Mouse (Mus musculus) layer of hippocampus, postnatal 10 days (tissue): ENCODE data around the gene Ecm2. TPM values are rescaled to one million over a fixed set of nuclear protein-coding genes. Genes with fewer than 3 reads are reported as not detected.

Experiments used
- DNase-seq, 2 experiments: peaks; one replicate each; pipeline ENCODE4 v3.0.0; 2021; ENCODE audit warnings: low spot score in 2 of 2
- total RNA-seq, 2 experiments: library from RNA; stranded (reverse); gene quantifications; 2 replicates each; pipeline ENCODE4 v1.2.3; 2021

Ecm2 gene
- total RNA-seq, 2 experiments from 2014 or later: 3.0 to 3.4 TPM

- no peak for DNase-seq
Observed at GRCm38 (mm10) chr13:49507176-49507575, 2.6 kb downstream of the Ecm2 start.

DNA sequence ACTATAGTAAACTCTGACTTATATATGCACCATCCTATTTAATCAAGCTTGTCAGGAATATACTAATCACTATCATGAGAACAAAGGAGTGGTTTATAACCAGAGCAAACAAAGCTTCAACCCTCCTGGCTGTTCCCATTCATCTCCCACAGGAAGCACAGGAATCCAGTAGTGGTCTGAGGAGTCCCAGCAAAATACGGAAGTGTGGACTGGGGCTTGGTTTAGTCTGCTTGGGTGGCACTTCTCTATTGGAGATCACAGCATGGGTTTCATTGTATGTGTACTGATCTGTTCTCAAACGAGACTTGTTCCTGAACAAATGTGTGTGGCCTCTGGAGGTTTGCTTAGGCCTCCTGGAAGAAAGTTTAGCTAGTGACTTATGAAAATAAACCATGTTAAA is 14.2 kb downstream of the Ecm2 start:
- DNase-seq: no peak

- DNase-seq: no peak
Observed at GRCm38 (mm10) chr13:49526235-49526634, 21.6 kb downstream of the Ecm2 start.

DNA sequence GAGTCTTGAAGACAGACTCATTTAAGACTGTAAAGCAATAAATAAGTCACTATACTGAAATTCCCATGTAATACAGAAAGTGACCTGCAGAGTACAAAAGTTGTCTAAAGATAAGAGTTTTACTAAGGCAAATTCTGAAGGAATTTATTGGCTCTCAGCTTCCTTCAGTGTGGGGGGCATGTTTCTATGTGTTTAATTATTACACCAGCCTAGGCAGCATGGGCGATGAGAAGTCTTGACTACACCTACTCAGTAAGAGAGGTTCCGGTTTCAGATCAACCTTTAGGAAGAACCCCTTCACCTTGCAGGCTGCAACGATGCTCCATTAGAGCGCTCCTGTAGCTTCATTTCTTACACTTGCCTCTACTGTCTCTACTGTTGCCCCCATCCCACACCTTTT is 26.0 kb downstream of the Ecm2 start:
- no peak for DNase-seq

- DNase-seq: no peak
Observed at GRCm38 (mm10) chr13:49536946-49537345, 32.3 kb downstream of the Ecm2 start.

GRCm38 (mm10) chr13:49538693-49539092 is 34.1 kb downstream of the Ecm2 start:
- no peak for DNase-seq

GRCm38 (mm10) chr13:49544279-49544678 is 39.7 kb downstream of the Ecm2 start, which contains the start of gene Aspn:
TSS of gene Aspn (plus strand) at chr13:49544443.
- DNase-seq: no peak

DNA sequence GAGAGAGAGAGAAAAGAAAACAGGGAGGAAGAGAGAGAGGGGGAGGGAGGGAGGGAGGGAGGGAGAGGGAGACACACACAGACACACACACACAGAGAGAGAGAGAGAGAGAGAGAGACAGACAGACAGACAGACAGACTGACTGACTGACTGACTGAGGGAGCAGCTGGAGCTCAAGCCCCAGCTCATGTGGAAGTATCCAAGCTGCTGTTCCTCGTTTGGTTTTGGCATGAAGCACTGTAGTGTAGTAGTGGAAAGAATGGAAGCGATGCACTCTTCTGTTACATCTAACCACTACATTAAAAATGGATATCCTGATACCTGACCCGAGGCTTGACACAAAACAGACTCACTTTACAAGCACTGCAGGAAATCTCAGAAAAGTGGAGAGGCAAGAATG is 41.0 kb downstream of the Ecm2 start:
- no peak for DNase-seq

DNA sequence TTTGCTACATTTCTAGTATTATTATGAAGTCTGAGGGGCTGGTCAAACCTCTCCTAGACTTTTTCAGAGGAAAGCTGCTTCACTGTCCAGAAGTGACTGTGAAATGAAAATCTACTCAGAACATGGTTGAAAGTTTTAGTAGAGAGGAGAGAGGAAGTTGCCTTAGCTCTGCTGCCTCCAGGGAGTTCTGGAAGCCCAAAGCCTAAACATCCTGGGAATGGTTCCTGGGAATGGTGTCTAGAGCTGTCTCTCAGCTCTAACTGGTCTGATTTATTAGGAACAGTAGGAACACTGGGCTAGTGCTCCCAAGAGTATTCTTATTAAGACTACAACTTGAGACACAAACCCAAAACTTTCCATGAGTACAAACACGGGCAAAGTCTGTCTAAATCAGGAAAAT is 41.9 kb downstream of the Ecm2 start:
- no peak for DNase-seq

DNA sequence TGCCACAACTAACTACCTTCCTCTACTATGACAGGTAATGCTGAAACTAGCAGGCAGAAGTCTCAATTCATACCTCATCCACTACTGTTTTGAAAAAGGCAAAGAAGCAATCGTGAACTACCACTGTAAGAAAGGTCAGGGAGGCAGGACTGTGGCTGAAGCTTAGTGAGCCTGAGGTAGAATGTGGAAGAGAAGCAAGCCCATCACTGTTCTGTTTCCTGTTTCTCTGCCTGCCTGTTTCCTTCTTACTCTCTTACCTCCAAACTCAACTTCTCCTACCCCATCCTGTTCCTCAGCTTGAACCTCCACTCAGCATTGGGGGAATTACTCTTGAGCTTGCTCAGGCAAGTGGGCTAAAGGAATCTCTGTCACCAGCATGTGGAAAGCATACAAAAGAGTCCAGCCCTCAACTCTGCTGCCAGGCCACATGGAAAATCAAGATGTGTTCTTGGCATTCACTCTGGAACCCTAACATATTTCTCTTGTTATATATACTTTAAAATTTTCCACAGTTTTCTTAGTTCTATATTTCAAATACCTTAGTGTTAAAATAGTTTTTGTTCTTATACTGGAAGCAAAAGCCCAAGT is 43.0 kb downstream of the Ecm2 start:
- DNase-seq: no peak

DNA sequence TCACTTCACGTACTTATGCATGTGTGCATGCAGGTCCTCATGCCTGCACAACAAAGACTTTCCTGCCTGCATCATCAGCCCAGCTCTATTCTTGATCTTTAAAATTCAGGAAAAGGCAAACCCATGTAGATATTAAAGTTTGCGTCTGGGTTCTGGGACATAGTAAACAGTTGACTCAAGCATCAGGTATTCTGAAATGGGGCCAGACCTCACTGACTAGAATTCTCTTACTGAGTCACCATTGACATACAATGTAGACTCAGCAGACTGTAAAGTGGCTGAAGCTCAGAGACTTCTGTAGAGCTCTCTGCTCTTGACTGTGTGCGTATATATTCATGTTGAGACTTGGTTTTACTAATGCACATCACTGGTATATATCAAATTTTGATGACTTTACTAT is 45.0 kb downstream of the Ecm2 start:
- DNase-seq: no peak

DNA sequence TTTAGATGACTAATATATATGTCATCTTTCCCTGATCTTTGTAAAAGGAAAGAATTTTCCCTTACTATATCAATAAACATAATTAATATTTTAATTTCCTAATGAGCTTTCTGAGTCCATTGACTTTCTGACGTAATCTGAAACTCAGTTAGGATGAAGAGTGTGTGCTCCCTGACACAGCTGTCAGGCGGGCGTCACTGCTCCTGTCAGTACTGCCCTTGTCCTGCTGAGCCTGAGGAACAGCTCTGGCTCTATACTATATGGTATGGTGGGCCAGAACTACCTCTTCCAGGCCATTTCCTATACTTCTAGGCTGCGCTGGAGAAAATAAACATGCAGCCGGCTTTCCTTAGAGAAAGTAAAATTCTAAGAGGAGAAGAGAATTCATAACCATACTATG is 49.9 kb downstream of the Ecm2 start:
- DNase-seq: no peak

DNA sequence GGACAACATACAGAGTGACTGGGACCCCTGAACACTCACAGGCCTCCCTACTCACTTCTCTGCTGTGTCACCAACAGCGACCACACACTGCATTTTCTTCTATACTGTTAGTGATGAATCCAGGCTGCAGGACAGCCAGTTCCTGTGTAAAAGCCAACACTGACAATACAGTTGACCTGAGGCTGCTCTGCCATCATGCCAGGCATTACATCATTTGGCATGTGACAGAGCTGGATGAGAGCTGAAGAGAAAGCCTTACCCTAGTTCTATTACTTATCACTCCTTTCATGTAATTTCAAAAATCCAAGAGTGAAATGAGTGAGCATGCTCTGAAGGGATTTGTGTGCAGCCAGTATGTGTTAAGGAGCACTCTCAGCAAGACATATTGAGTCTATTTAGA is 51.6 kb downstream of the Ecm2 start:
- DNase-seq: no peak

DNA sequence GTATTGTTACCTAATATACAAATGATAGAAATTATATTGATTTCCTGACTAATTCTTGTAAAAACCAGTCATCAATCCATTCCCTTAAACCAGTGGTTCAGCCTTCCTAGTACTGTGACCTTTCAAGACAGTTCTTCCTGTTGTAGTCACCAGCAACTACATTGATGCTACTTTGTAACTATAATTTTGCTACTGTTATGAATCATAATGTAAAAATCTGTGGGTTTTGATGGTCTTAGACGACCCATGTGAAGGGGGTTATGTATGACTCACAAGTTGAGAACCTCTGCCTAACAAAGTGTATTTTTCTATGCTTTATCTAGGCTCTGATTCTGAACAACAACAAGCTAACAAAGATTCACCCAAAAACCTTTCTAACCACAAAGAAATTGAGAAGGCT is 52.3 kb downstream of the Ecm2 start:
- no peak for DNase-seq

DNA sequence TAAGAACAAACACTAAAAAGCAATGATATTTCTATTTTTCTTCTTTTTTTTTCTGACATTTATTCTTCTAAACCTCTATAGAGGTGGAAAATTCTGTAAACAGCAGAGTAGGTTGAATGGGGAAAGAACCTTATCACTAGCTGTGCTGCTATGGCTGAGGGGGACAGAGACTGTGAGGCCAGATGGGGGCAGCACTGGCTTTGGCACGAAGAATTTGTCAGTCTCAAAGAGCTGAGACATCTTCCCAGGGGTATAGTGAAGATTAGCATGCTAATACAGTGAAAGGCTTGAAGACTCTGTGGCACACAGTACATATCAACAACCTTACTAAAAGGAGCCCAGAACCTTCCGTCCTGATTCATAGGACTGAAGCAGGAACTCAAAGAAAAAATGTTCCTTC is 54.6 kb downstream of the Ecm2 start:
- peak; percentile 9 to 23 for DNase-seq

DNA sequence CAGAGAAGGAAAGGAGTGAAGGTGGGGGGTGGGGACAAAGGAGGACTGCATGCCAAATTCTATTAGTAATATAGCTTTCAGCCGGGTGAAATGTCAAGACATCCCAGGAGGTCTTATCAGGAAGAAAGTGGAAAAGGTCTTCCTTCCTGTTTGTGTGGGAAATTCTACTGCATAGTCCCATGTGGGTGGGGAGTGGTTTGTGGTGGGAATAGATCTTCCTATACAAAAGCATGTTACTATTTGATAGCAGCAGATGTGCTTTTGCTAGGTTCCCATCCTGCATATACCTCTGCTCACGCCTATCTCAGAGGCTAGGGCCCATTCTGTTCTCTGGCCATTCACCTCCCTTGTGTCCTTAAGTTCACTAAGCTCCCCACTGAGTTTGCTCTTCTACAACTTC is 56.3 kb downstream of the Ecm2 start:
- DNase-seq: no peak

DNA sequence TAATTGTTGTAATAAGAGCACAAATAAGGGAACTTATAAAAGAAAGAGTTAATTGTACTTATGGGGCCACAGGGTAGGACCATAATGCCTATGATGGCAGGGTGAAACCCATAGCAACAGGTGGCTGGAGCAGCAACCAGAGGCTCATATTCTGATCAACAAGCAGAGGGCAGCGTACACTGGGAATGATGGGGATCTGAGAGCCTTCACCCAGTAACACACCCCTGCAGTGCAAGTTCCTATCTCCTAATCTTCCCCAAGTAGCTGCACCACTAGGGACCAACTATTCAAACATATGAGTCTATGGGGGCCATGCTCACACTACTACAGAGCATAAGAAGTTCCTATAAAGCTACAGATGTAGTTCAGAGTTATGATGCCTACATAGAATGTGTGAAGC is 59.7 kb downstream of the Ecm2 start:
- DNase-seq: no peak

DNA sequence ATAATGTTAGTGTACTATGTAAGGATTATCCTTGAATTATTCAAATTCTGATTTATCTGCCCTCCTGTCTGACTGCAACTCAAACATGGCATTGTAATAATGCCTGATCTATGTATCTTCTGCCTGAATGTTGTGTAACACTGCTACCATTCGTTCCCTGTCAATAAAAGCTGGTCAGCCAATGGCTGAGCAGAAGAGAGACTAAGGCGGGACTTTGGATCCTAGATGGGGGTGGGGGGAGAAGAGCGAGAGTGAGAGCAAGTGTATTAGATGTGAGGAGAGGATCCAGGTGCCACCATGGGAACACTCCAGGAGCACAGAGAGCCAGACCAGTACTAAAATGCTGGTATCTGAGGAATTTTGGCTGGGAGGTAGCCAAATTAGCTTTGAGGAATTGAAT is 65.8 kb downstream of the Ecm2 start:
- no peak for DNase-seq

GRCm38 (mm10) chr13:49571418-49571817 is 66.8 kb downstream of the Ecm2 start:
- no peak for DNase-seq

DNA sequence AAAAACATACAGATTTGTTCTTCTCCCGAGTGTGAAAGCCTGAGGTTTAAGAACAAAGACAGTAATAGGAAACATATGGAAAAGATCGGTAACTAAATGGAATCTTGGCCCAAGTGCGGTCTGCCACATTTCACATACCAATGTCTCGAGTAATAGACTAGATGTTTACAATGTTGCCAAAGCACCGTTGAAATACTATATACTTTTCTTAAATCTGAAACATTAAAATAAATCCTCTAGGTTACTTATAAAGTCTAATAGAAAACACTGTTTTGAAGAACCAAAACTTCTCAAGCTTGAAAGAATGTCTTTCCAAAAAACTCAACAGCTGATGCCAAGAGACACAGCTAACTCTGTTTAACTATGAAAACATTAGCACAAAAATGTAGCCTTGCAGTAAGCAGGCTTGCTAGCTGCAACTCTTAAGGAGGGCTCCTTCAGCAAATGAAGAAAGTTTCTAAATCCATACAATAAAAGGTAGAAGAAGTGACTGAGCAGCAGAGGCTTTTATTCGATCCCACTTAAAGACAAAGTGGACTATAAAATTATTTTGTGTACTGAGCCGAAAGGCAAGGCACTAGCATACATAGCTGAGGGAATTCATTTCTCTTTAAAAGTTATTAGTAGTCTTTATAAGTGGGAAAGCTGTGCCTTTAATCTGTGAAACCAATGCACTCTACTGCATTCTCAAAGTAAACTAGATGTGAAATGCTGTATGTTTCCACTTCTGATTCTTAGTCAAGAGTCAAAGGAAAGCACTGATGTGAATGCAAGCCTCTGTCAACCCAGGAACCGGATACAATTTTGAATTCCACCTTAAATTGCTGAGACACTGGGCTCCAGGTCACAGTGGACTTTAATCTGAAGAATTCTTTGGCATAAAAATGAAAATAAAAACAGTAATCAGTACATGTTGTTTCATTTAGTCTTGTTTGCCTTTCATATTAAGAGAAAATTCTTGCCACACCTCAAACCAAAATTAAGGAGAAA is 77.2 kb downstream of the Ecm2 start, which contains the start of gene Omd:
Gene Omd (plus strand): TSS at position 922 of the 990 bp plus-strand sequence.
- DNase-seq: no peak
